Mouse (Mus musculus) liver, postnatal 0 days (tissue): ENCODE data around the gene Rxrb. TPM values are rescaled to one million over a fixed set of nuclear protein-coding genes. Genes with fewer than 3 reads are reported as not detected.
A peak's percentile ranks its signal among the peaks of the same experiment; 100 is the strongest.

Experiments
- ATAC-seq: fragments of 200-750 bp; cut with Nextera tagmentation; 2 replicates; pipeline ENCODE4 v1.8.0; 2017; ENCODE audit warnings: mild to moderate bottlenecking, moderate library complexity
- DNase-seq: peaks from one replicate; pipeline ENCODE4 v3.0.0-alpha.2; 2016
- H3K27ac ChIP-seq: fragments of 300-500 bp; sonication (generic); 2 replicates; pipeline ENCODE4 v1.5.1; 2014; ENCODE audit warnings: antibody characterized with exemption, moderate library complexity, mild to moderate bottlenecking, low read depth
- H3K27me3 ChIP-seq: fragments of 300-500 bp; sonication (generic); 2 replicates; pipeline ENCODE4 v1.6.1; 2014; ENCODE audit warnings: low read length, control low read depth, mixed read lengths; ENCODE audit not compliant: insufficient read depth
- H3K36me3 ChIP-seq: fragments of 300-500 bp; sonication (generic); replicated peaks from 2 replicates; pipeline ENCODE4 v1.6.1; 2014; ENCODE audit warnings: mild to moderate bottlenecking, control low read depth, low read length, moderate library complexity, mixed read lengths; ENCODE audit not compliant: insufficient read depth
- H3K4me1 ChIP-seq: fragments of 300-500 bp; sonication (generic); 2 replicates; pipeline ENCODE4 v1.6.1; 2014; ENCODE audit warnings: antibody characterized with exemption, mild to moderate bottlenecking, control low read depth; ENCODE audit not compliant: insufficient read depth
- H3K4me2 ChIP-seq: fragments of 300-500 bp; sonication (generic); 2 replicates; pipeline ENCODE4 v1.6.1; 2014; ENCODE audit warnings: low read depth, mild to moderate bottlenecking, low read length, moderate library complexity, mixed read lengths
- H3K4me3 ChIP-seq: fragments of 300-500 bp; sonication (generic); 2 replicates; pipeline ENCODE4 v1.5.1; 2014; ENCODE audit warnings: low read depth, low read length
- H3K9ac ChIP-seq: fragments of 300-500 bp; sonication (generic); replicated peaks from 2 replicates; pipeline ENCODE4 v1.6.1; 2014; ENCODE audit warnings: mild to moderate bottlenecking, moderate library complexity
- H3K9me3 ChIP-seq: fragments of 300-500 bp; sonication (generic); 2 replicates; pipeline ENCODE4 v1.6.1; 2016; ENCODE audit warnings: mild to moderate bottlenecking, control low read depth, low read length, mixed read lengths
- CTCF ChIP-seq: sonication (generic); IDR thresholded peaks from 2 replicates; pipeline ENCODE4 v1.5.1; 2016; ENCODE audit warnings: antibody characterized with exemption, low read depth
- EP300 ChIP-seq: IDR thresholded peaks from 2 replicates; pipeline ENCODE4 v1.6.1; 2016; ENCODE audit warnings: antibody characterized with exemption, low read depth, mild to moderate bottlenecking
- WGBS: fragments of 180-500 bp; shearing (Covaris S2); extraction: QIAGEN DNeasy Blood & Tissue Kit; methylation state at CpG from one replicate; pipeline ENCODE4 v1.1.7; 2014; ENCODE audit not compliant: insufficient replicate concordance; 5-methylcytosine and 5-hydroxymethylcytosine counted together
- polyA plus RNA-seq: library from polyadenylated mRNA; unstranded; fragments of >200 nt; fragmentation: Nextera tagmentation; extraction: Ambion mirVana; gene quantifications from 2 replicates; pipeline ENCODE4 v1.2.1, GENCODE M21; 2015

The Rxrb gene
- polyA plus RNA-seq, 1 experiment from 2014 or later, result 16.2 TPM

DNA sequence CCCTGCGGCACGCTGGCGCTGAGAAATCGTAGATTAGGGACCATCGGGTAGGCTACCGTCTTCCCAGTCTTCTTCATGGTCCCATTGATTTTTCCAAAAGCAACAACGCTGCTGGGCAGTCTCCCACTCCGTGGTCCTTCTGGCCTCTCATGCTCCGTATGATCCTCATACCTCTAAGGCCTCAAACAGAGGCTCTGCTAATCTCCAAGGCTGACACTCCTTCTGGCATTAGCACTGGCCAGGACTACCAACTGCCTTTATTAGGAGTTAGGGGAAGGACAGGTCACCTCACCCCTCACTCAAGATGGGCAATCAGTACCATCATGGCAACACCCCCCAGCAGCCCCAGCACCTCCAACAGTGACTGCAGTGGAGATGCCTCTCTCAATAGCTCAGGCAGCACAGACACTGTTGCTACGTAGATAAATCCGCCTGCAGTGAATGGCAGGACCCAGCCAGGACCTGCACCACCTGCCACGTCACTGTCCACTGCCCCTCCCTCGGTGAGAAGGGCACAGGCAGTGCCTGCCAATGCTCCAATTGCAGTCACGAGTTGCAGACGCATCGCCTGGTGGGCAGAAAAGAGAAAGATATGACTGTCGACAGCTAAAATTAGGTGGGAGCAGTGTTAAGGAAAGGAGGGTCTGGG lies 3.0 kb upstream of the Rxrb start:
- Histone ChIP-seq H3K9me3 (no peaks in the 10 kb centered on the region), H3K9ac (no peak overlapping the region), H3K36me3 (peaks cover 19% of the 10 kb centered on the region), H3K27me3 (no peaks in the 10 kb centered on the region), H3K4me1 (peaks cover 60% of the 10 kb centered on the region), H3K4me3 (no peak overlapping the region), H3K27ac (no peak overlapping the region), H3K4me2 (no peak overlapping the region)
- TF ChIP-seq CTCF, result no peak
- no peak for TF ChIP-seq EP300
- no peak for ATAC-seq
- WGBS, result 74% methylated on average over 17 of the region's 17 CpGs
- DNase-seq, result no peak

- H3K9me3 ChIP-seq, result no peaks in the 10 kb centered on the region
- no peaks in the 10 kb centered on the region for H3K27me3 ChIP-seq
- DNase-seq (peak; percentile 9), ATAC-seq (no peak)
- peaks cover 24% of the 10 kb centered on the region for H3K36me3 ChIP-seq
- H3K4me2 ChIP-seq, result peak overlapping the region; percentile 94
- WGBS, result 79% methylated on average over 18 of the region's 18 CpGs
- peaks cover 59% of the 10 kb centered on the region for H3K4me1 ChIP-seq
- peak overlapping the region; percentile 79; the same call in 1 of the 2 replicates for H3K4me3 ChIP-seq
- no peak overlapping the region for H3K9ac ChIP-seq
- TF ChIP-seq EP300 (no peak), CTCF (no peak)
- H3K27ac ChIP-seq, result no peak overlapping the region
Observed at GRCm38 (mm10) chr17:34029150-34029889, 2.3 kb upstream of the Rxrb start.

DNA sequence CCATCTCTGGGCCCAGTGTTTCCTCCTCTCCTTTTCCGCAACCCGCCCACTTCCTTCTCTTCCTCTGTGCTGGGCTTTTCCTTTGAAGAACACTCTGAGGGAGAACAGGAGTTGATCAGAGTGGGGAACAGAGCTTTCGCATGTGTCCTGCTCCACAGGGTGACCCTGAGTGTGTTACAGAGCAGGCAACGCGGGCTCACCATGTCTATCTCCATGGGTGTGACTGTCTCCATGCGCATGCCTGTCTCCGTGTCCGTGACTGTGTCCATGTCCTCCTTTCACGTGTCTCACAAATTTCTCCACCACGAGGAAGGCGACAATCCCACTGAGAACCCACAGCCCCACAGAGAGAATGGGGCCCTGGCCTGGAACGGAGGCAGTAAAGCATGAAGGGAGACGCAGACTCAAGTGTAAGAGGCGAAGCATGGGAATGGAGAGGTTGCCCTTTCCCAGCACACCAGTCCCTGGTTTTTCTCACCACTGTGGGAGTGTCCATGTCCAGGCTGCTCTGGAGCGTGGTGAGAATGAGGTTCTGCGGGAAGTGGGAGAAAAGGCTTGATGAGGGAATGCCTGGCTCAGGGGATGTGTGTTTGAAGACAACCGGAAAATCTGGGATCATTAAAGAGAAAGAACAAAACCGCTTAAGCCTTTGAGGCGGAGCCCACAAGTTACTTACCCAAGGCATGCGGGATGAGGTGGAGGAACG lies 1.6 kb upstream of the Rxrb start:
- Histone ChIP-seq H3K4me2 (peak overlapping the region; percentile 94), H3K4me1 (peaks cover 58% of the 10 kb centered on the region), H3K27ac (peak overlapping the region; percentile 96; the same call in 1 of the 2 replicates), H3K9ac (peak overlapping the region; percentile 81), H3K9me3 (no peaks in the 10 kb centered on the region), H3K4me3 (peak overlapping the region; percentile 79), H3K36me3 (peaks cover 27% of the 10 kb centered on the region), H3K27me3 (no peaks in the 10 kb centered on the region)
- TF ChIP-seq EP300 (no peak), CTCF (no peak)
- DNase-seq, result peak; percentile 13
- no peak for ATAC-seq
- WGBS, result 80% methylated on average over 21 of the region's 21 CpGs

DNA sequence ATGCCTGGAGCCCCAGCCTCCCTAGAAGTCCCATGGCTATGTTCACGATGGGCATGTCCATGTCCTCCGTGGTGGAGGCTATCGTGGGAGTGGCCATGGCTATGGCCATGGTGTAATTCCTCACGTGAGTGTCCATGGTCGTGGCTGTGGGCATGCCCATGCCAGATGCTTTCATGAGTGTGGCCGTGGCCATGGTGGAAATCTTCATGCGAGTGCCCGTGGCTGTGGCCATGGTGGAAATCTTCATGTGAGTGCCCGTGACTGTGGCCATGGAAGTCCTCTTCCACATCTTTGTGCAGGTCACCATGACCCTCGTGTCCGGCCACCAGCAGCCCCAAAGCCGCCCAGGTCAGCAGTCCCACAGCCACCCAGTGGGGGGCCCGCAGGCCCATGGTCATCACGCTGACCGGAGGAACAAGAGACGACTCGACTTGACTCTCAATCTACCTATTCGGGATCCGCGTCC lies 718 bp upstream of the Rxrb start:
- H3K4me3 ChIP-seq, result peak overlapping the region; percentile 79
- ATAC-seq, result peak; percentile 2; the same call in 1 of the 2 replicates
- TF ChIP-seq CTCF, result no peak
- TF ChIP-seq EP300, result no peak
- H3K9me3 ChIP-seq, result no peaks in the 10 kb centered on the region
- peaks cover 33% of the 10 kb centered on the region for H3K36me3 ChIP-seq
- peaks cover 49% of the 10 kb centered on the region for H3K4me1 ChIP-seq
- no peak for DNase-seq
- no peaks in the 10 kb centered on the region for H3K27me3 ChIP-seq
- H3K4me2 ChIP-seq, result peak overlapping the region; percentile 94
- peak overlapping the region; percentile 81 for H3K9ac ChIP-seq
- H3K27ac ChIP-seq, result peak overlapping the region; percentile 96
- WGBS, result 3% methylated on average over 20 of the region's 20 CpGs

GRCm38 (mm10) chr17:34032174-34032632 lies 591 bp downstream of the Rxrb start:
- peak; percentile 84 for DNase-seq
- under 1% methylated on average over 22 of the region's 48 CpGs for WGBS
- H3K4me3 ChIP-seq, result peak overlapping the region; percentile 79
- H3K4me2 ChIP-seq, result peak overlapping the region; percentile 94
- peak overlapping the region; percentile 96 for H3K27ac ChIP-seq
- no peaks in the 10 kb centered on the region for H3K9me3 ChIP-seq
- no peaks in the 10 kb centered on the region for H3K27me3 ChIP-seq
- peaks cover 40% of the 10 kb centered on the region for H3K4me1 ChIP-seq
- H3K36me3 ChIP-seq, result peaks cover 44% of the 10 kb centered on the region
- TF ChIP-seq EP300 (no peak), CTCF (no peak)
- peak; percentile 44 for ATAC-seq
- peak overlapping the region; percentile 88 for H3K9ac ChIP-seq

- Histone ChIP-seq H3K9me3 (no peaks in the 10 kb centered on the region), H3K36me3 (peaks cover 50% of the 10 kb centered on the region), H3K27ac (peak overlapping the region; percentile 96), H3K27me3 (no peaks in the 10 kb centered on the region), H3K4me3 (peak overlapping the region; percentile 79), H3K9ac (peak overlapping the region; percentile 88), H3K4me1 (peaks cover 35% of the 10 kb centered on the region), H3K4me2 (peak overlapping the region; percentile 94)
- no peak; the same call in 1 of the 2 replicates for TF ChIP-seq CTCF
- no peak for TF ChIP-seq EP300
- ATAC-seq (no peak), DNase-seq (no peak)
- WGBS, result 21% methylated on average over 9 of the region's 9 CpGs
Observed at GRCm38 (mm10) chr17:34032806-34033205, 1.2 kb downstream of the Rxrb start.
